Mouse (Mus musculus): ENCODE data around the gene Ralgds.

Gene Ralgds

DNA sequence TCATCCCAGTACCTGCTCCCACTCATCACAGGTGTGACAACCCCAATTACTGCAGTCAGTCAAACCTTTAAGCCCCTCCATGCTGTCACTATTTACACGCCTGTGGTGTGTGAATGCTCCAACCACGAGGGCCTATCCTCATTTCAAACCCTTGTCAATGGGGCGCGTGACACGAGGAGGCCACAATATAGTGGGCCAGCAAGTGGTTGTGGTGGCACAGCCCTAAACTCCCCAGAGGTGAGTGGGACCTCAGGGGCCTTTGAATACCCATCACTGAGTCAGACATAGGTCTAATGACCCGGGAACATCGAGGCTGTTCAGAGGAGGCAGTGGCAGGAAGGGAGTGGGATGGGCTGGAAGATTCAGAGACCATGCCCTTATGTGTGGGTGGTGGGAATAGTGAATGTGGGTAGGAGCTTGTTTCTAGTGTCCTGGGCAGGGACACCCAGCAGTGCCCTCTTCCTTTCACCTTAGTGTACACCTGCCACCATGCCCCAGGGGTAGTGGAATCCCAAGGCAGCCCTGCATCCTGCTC is 21.0 kb downstream of the Ralgds start:
- DNase-seq (ENCODE audit: low spot score), result no peak

DNA sequence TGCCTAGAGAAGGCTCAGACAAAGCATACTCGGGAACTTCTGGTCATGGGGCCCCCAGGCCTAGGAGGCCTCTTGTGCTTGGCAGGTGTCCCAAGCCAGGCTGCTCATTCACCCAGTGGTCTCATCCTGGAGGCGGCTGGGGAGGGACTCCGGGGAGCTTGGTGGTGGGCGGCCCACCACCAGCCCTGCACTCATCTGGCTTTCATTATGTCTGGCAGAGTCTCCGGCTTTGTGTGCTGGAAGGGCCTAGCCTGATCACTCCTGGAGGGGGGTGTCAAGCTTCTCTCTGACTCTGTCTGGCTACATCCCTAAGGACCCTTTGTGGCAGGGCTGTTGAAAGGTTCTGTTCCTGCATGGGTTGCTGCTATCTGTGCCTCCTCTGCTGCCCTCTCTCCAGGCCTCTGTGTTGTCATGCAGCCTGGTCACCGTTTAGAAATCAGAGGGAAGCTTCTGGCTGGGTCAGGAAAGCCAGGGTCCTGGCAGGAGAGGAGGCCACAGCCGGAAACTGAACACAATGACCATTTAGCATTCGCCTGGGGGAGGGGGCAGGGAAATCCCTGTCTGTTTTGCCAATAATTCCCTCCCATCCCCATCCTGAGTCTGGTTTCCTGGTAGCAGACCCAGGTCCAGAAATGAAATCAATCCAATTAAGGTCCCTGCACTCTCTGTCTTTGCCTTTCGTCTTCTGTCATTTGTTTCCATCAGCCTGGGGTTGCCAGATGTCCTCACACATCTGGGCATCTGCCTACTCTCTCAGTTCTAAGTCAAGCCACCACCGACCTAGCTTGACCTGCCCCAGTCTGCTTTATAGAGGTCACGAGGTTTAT is 21.7 kb downstream of the Ralgds start:
- no peak for DNase-seq (ENCODE audit: low spot score)

GRCm38 (mm10) chr2:28535263-28535540 is 22.3 kb downstream of the Ralgds start:
- DNase-seq (ENCODE audit: low spot score), result no peak

DNA sequence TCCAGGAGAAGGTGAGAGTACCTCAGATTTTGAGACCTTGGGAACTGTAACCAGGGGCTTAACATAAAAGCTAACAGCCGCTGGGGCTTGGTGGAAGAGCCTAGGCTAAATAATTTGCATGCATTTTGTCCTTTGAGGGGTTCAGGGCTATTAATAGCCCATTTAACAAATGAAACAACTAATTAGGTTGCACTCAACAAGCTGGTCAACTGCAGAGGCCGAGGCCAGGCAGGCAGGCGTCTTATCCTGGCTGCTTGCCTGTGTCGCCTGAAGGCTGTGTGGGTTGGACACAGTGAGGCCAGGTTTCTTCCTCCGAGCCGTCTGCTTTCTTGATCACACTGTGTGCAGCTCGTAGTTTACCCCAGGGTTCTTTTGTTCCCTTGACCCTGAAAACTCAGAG is 22.7 kb downstream of the Ralgds start:
- peak; percentile 47 for DNase-seq (ENCODE audit: low spot score)

DNA sequence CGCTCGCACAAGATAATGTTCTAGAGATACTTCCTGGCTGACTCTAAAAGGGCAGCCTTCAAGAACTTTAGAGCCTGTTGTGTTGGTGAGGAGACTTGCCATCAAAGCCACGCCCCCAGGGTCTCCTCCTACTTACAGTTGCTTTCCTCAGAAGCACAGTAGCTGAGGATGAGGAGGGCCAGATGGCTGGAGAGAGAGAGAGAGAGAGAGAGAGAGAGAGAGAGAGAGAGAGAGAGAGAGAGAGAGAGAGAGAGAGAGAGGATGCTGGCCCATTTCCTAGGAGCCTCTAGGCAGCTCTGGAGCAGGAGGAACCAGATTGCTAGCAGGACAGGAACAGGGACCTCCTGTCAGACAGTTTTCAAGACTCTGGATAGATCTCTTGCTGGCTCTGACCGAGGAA is 23.2 kb downstream of the Ralgds start:
- DNase-seq (ENCODE audit: low spot score), result no peak

GRCm38 (mm10) chr2:28536766-28537633 is 24.1 kb downstream of the Ralgds start:
- no peak for DNase-seq (ENCODE audit: low spot score)

DNA sequence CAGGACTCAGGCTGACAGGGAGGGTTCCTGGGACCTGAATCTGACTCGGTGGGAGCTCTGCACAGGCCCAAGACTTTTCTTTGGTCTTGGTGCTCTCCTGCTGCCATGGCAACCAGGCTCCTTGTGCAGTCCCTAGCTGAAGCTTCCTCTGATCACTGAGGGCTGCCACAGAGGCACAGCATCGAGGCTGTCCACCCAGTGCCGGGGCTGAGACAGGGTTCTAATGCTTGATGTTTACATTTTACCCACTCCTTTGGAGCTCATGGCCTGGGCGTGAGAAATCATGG is 24.7 kb downstream of the Ralgds start:
- no peak for DNase-seq (ENCODE audit: low spot score)

DNA sequence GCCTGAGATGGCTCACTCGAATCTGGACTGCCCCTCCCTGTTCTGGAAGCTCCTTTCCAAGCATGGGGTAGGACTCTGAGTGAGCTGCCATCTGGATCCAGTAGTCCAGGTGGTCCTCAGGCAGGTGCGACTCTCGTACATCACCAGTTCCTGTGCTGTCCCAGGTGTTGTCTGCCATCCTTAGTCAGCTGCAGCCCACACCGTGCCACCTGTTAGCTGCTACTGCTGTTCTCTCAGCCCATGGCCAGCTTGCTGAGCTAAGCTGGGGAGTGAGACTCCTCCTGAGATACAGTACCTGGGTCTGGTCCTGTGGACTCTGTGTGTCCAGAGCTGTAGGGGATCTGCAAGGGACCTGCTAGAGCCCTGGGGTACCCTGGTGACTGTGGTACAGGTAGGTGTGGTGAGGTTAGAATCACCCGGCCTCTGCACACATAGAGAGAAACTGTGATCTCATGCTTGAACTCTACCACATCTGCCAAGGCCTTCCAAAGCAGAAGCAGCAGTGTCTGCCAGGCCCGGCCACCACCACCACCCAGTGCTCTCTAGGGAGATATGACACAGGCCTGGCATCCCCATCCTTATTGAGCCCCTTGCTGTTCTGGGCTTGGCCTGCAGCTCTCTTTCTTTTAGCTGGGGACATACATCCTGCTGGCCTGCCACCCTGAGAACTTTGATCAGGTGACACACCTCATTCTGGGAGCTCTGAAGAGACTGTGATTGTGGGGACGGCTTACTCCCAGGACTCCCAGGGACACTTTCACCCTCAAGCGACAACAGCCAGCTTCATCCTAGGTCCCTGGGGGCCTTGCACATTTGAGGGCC is 25.3 kb downstream of the Ralgds start:
- DNase-seq (ENCODE audit: low spot score), result no peak

DNA sequence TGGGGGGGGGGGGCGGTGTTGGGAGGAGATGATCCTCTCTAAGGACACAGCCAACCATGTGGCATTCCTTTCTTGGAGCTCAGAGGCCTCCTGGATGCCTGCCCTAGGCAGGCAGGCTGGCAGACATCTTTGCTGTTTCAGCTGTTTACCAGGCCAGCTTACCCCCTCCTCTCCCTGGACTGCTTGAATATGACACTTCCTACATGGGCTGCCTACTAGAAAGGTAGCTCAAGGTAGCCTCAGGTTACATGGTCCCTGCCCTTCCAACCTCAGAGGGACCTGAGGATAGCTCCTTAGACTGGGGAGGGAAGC is 25.8 kb downstream of the Ralgds start:
- no peak for DNase-seq (ENCODE audit: low spot score)

- peak; percentile 39 for DNase-seq (ENCODE audit: low spot score)
Observed at GRCm38 (mm10) chr2:28539206-28539605, 26.3 kb downstream of the Ralgds start.

DNA sequence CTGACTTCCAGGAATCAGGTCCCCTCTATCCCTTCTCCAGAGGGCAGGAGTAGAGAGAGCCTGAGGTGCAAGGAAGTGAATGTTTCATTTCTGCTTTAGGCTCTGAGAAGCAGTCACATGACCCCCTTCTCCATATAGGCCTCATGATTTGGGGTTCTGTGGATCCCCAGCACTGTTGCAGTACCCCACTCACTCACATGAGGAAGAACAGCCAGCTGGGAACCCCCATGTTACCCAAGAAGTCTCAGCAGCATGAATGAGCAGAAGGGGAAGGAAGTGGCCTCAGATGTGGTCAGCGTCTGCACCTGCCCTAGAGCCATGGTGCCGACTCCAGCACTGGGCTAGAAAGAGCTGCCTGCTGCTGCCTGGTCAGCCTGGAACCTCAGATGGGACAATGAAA is 27.0 kb downstream of the Ralgds start:
- DNase-seq (ENCODE audit: low spot score), result no peak

- no peak for DNase-seq (ENCODE audit: low spot score)
Observed at GRCm38 (mm10) chr2:28540587-28541227, 27.8 kb downstream of the Ralgds start.

- DNase-seq (ENCODE audit: low spot score), result no peak
Observed at GRCm38 (mm10) chr2:28543894-28544293, 31.0 kb downstream of the Ralgds start.

GRCm38 (mm10) chr2:28545976-28546375 is 33.1 kb downstream of the Ralgds start:
- DNase-seq (ENCODE audit: low spot score), result no peak

DNA sequence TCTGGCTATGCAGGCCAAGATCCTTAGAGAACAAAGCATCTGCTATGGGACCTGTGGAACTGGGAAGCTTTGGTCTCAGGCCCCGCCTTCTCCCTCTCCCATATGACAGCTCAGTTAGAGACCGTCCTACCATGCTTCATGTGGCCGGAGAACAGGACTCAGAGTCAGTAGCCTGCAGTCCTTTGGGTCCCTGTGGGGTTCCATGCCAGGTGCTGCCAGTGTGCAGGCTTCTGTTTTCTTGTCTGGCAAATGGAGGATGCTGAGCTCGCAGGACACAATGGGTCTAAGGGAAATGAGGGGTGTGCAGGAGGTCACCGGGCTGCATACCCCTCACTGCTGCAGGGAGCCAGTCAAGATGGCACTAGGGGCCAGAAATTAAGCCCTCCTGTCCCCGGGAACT is 33.6 kb downstream of the Ralgds start:
- DNase-seq (ENCODE audit: low spot score), result no peak

DNA sequence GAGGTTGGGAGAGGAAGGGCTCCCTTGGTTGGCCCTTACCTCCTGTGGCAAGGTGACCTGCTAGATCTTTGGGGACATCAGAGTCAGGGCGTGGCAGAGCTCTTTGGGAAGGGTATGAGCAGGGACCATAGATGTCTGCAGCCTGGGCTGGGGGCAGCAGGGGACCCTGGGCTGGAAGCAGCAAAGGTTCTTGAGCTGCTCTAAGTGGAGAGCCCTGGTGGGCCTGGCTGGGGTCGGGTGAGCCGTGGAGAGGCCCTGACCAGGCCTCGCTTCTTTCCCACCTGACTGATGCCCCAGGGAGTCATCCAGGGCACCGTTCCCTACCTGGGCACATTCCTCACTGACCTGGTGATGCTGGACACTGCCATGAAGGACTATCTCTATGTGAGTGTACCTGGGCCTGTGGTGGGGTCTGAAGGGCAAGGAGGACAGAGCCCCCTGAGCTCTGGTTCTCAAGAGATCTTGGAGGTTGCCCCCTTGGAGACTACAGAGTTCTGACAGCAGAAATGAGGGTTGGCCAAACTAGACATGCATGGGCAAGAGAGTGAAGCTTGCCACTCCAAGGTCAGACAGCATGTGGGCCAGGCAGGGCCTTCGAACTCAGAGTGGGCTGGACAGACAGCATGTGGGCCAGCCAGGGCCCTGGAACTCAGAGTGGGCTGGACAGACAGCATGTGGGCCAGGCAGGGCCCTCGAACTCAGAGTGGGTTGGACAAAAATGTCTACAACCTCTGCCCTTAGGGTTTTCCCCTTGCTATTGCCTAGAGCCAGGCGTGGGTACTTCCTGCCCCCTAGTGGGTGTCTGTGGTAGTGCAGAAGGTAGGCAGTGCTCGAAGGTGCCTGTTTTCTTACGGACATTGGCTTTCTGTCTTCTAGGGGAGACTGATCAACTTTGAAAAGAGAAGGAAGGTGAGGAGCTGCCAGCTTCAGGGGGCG is 34.6 kb downstream of the Ralgds start:
- peak; percentile 81 for DNase-seq (ENCODE audit: low spot score)

- DNase-seq (ENCODE audit: low spot score), result no peak
Observed at GRCm38 (mm10) chr2:28549157-28549556, 36.2 kb downstream of the Ralgds start.

DNA sequence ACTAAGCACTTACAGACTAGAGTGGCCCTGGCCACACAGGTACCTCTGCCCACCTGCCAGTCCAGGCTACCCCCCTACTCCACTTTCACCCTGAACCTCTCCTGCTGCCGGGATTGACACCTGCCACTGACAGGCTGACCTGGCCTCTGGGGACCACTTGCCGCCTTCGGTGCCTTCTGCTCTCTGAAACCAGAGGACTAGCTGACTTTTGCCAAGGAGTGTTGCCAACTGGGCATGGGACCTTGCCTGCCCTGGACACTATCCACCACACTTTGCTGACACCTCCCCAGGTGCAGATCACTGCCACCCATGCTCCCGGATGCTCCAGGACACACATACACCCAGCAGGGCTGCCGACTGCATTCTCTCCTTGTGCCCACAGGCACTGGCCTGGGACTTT is 39.4 kb downstream of the Ralgds start:
- DNase-seq (ENCODE audit: low spot score), result no peak

DNA sequence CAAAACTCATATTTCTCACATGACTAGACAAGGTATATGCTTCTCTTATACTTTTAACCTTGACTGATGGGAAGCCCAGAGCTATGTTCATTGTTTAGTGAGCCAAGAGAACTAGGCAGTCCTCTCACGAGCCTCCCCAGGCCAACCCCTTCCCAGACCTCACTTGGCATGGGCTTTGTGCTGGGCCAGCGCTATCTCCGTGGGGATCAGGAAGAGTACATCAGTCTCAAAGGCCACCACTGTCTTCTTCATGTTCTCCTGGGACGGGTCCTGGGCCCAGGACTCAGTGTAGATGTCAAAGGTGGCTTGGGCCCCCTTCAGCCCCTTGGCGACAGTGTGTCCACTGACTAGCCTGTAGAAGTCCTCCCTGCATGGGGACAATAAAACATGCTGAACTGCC is 44.5 kb downstream of the Ralgds start:
- DNase-seq (ENCODE audit: low spot score), result no peak

GRCm38 (mm10) chr2:28563303-28563702 is 50.4 kb downstream of the Ralgds start, which contains the start of gene Cel:
TSS of gene Cel (minus strand) at chr2:28563403.
- DNase-seq (ENCODE audit: low spot score), result no peak

GRCm38 (mm10) chr2:28563830-28564229 is 50.9 kb downstream of the Ralgds start:
- DNase-seq (ENCODE audit: low spot score), result no peak
